Mouse (Mus musculus): ENCODE measurements around the gene Cdh24. TPM values are rescaled to one million over a fixed set of nuclear protein-coding genes. Genes with fewer than 3 reads are reported as not detected.

Cdh24 gene
- total and polyA plus RNA-seq, 2 experiments from 2014 or later: 7.6 to 49.2 TPM

DNA sequence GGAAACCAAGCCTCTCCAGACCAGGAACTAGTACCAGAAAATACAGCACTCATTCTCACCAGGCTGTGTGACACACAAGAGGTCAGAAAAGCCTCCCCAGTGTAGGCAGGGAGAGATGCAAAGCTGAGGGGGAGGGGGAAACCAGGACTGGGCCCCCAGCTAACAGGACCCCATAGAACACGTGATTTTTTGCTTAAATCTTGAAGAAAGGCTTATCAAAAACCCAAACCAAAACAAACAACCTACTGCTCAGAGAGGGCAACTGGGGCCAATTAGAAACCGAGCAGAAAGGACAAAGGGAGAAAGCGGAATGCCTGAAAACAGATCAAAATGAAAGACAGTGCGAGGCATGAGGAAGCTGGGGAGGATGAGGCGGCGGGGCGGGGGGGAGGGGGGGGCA, 11.6 kb upstream of the Cdh24 start:
- peaks cover 10% of the 10 kb centered on the region for H3K4me1 ChIP-seq (ENCODE audit: insufficient read depth, low read length)
- WGBS: 0% methylated on average over 7 of the region's 7 CpGs
- H3K4me3 ChIP-seq (ENCODE audit: low read length): peak overlapping the region; percentile 76
- no peak for TF ChIP-seq CTCF (IDR thresholded peaks at IDR 0.05; ENCODE audit: low read depth)
- H3K36me3 ChIP-seq (ENCODE audit: insufficient read depth, low read length): peaks cover 49% of the 10 kb centered on the region
- peak overlapping the region; percentile 83 for H3K27ac ChIP-seq
- H3K4me2 ChIP-seq (ENCODE audit: low read depth, low read length): peak overlapping the region; percentile 82
- DNase-seq (ENCODE audit: low spot score): no peak
- H3K9ac ChIP-seq (replicated peaks; ENCODE audit: low read length): peak overlapping the region; percentile 82
- H3K27me3 ChIP-seq (ENCODE audit: insufficient read depth, low read length): no peaks in the 10 kb centered on the region
- H3K9me3 ChIP-seq (ENCODE audit: low read length): no peaks in the 10 kb centered on the region
- no peak for ATAC-seq

DNA sequence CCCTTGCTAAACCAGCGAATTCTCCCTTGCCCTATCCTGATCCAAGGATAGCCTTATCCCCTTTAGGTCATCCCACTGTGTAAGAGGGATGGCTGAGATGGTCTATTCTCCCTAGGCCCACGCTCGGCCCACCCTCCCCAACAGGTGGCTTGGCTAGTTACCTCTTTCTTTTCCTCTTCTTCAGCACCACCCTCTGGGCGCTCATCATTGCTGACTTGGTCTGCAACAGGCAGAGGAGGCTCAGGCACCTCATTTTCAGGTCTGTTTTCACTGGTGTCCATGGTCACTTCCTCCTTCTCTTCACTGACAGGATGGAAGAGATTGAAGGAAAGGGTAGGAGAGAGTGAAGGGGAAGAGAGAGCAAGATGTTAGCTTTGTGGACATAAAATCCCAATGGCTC, 10.4 kb upstream of the Cdh24 start:
- peaks cover 10% of the 10 kb centered on the region for H3K4me1 ChIP-seq (ENCODE audit: insufficient read depth, low read length)
- no peak for TF ChIP-seq CTCF (IDR thresholded peaks at IDR 0.05; ENCODE audit: low read depth)
- no peak overlapping the region for H3K9ac ChIP-seq (replicated peaks; ENCODE audit: low read length)
- ATAC-seq (no peak), DNase-seq (ENCODE audit: low spot score) (no peak)
- WGBS: 70% methylated on average over 4 of the region's 4 CpGs
- H3K27me3 ChIP-seq (ENCODE audit: insufficient read depth, low read length): no peaks in the 10 kb centered on the region
- H3K4me2 ChIP-seq (ENCODE audit: low read depth, low read length): peak overlapping the region; percentile 82
- H3K27ac ChIP-seq: no peak overlapping the region
- no peaks in the 10 kb centered on the region for H3K9me3 ChIP-seq (ENCODE audit: low read length)
- no peak overlapping the region for H3K4me3 ChIP-seq (ENCODE audit: low read length)
- peaks cover 54% of the 10 kb centered on the region for H3K36me3 ChIP-seq (ENCODE audit: insufficient read depth, low read length)

DNA sequence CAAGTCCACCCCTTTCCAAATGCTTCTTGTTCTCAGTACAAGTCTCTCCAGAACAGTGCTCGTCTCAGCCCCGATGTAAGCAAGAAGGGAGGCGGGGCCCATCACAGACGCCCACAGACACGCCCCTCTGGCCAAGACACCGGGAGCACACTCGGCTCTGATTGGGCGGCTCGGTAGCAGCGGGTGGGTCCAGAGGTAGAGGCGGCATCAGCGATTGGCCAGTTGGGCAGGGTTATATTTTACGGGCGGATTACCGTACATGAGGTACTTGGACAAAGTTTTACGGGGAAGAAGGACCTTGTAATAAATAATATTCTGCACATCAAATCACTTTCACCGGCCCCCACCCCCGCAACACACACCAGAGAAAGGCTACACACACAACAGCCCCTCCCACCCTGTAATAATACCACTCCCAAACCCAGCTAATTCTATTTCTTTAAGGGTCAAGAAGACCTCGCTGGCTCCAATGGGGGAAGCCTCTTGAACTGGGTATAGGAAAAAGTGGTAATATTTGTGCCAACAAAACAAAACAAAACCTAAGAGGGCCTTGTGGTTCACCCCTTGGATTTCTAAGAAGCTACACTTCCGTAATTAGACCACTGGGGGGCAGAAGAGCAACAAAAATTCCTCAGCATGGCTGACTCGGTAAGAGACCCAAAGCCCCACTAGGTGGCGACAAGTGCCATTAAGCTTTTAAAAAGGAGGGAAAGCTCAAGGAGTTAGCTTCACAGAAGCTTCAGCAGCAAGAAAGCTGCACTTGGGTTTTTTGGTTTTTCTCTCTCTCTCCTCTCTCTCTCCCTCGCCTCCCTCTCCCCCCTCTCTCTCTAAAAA, 9.7 kb upstream of the Cdh24 start:
- H3K36me3 ChIP-seq (ENCODE audit: insufficient read depth, low read length): peaks cover 54% of the 10 kb centered on the region
- ATAC-seq (peak; percentile 42), DNase-seq (ENCODE audit: low spot score) (peak; percentile 97)
- TF ChIP-seq CTCF (IDR thresholded peaks at IDR 0.05; ENCODE audit: low read depth): peak; percentile 93
- H3K9ac ChIP-seq (replicated peaks; ENCODE audit: low read length): no peak overlapping the region
- no peaks in the 10 kb centered on the region for H3K9me3 ChIP-seq (ENCODE audit: low read length)
- no peak overlapping the region for H3K4me3 ChIP-seq (ENCODE audit: low read length)
- no peak overlapping the region for H3K27ac ChIP-seq
- no peak overlapping the region for H3K4me2 ChIP-seq (ENCODE audit: low read depth, low read length)
- H3K4me1 ChIP-seq (ENCODE audit: insufficient read depth, low read length): peaks cover 10% of the 10 kb centered on the region
- H3K27me3 ChIP-seq (ENCODE audit: insufficient read depth, low read length): no peaks in the 10 kb centered on the region
- WGBS: 63% methylated on average over 23 of the region's 23 CpGs

DNA sequence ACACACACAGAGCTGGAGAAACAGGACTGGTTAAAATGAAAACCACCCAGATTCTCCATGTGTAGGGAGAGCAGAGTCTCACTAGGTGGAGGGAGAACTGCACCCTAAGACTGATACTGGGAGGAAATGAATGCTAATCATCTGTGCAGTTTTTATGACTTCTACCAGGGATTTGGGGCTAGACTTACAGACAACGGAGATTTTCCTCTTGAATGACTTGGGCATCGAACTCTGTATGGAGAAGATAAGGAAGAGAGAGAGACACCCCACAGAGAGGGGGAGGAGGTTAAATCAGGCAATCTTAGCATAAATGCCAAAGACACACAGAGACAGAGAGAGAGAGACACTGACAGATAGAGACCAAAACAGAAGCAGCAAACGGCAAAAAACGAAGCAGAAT, 6.7 kb upstream of the Cdh24 start:
- ATAC-seq: no peak
- no peak overlapping the region for H3K27ac ChIP-seq
- 66% methylated on average over 4 of the region's 4 CpGs for WGBS

DNA sequence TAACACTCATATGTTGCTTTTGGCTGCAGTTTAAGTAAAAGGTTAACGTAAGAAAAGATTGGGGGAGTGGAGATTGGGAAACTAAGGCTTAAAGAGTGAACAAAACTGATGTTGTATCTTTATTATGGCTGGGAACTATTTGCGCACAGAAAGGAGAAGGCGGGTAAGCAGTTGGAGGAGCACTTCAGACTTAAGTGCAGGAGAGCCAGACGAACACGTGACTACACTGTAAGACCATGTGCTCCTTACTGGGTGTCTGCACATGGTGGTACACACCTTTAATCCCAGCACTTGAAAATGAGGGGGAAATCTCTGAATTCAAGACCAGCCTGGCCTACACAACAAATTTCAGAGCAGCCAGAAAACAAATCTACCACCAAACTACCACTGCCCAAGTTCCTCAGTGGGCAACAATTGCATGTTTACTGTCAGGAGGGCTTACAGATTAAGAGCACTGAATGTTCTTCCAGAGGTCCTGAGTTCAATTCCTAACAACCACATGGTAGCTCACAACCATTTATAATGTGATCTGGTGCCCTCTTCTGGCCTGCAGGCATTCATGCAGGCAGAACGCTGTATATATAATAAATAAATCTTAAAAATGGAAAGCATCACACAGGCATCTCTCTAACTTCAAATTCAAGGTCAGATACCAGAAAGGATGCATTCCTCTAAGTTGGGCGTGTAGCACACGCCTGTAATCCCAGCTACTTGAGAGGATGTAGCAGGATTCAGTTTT, 5.9 kb upstream of the Cdh24 start:
- Histone ChIP-seq H3K9ac (replicated peaks; ENCODE audit: low read length) (no peak overlapping the region), H3K4me3 (ENCODE audit: low read length) (no peak overlapping the region), H3K4me2 (ENCODE audit: low read depth, low read length) (no peak overlapping the region), H3K9me3 (ENCODE audit: low read length) (no peaks in the 10 kb centered on the region), H3K27me3 (ENCODE audit: insufficient read depth, low read length) (no peaks in the 10 kb centered on the region), H3K4me1 (ENCODE audit: insufficient read depth, low read length) (peaks cover under 1% of the 10 kb centered on the region), H3K36me3 (ENCODE audit: insufficient read depth, low read length) (peaks cover 87% of the 10 kb centered on the region), H3K27ac (no peak overlapping the region)
- ATAC-seq (no peak), DNase-seq (ENCODE audit: low spot score) (no peak)
- WGBS: 95% methylated on average over 8 of the region's 8 CpGs
- peak; percentile 59 for TF ChIP-seq CTCF (IDR thresholded peaks at IDR 0.05; ENCODE audit: low read depth)

More for the DNA sequence above, 6.7 kb upstream of the Cdh24 start:
- peaks cover 7% of the 10 kb centered on the region for H3K4me1 ChIP-seq (ENCODE audit: insufficient read depth, low read length)
- H3K4me2 ChIP-seq (ENCODE audit: low read depth, low read length): no peak overlapping the region
- H3K4me3 ChIP-seq (ENCODE audit: low read length): no peak overlapping the region
- no peaks in the 10 kb centered on the region for H3K9me3 ChIP-seq (ENCODE audit: low read length)
- H3K9ac ChIP-seq (replicated peaks; ENCODE audit: low read length): no peak overlapping the region
- TF ChIP-seq CTCF (IDR thresholded peaks at IDR 0.05; ENCODE audit: low read depth): no peak
- H3K36me3 ChIP-seq (ENCODE audit: insufficient read depth, low read length): peaks cover 80% of the 10 kb centered on the region
- H3K27me3 ChIP-seq (ENCODE audit: insufficient read depth, low read length): no peaks in the 10 kb centered on the region
- no peak for DNase-seq (ENCODE audit: low spot score)

DNA sequence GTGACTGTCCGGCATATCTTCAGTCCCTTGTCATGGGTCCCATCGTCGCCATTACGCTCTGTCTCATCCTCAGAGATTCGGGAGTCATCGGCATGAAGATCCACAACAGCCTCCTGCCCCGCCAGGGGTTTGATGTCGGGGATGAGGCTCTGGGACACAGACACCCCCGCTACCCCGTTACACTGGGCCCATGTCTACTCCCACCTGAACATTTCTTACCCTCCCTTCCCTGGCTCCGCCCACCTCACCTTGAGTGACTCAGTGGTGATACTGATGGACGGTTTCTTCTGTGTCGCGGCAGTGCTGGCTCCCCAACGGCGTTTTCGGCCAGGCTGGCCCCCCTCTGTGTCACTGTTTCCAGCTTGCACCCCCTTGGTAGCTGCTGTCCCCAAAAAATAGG, 5.3 kb upstream of the Cdh24 start:
- H3K4me1 ChIP-seq (ENCODE audit: insufficient read depth, low read length): no peaks in the 10 kb centered on the region

More for the DNA sequence above, 5.3 kb upstream of the Cdh24 start:
- Histone ChIP-seq H3K27me3 (ENCODE audit: insufficient read depth, low read length) (no peaks in the 10 kb centered on the region), H3K9me3 (ENCODE audit: low read length) (no peaks in the 10 kb centered on the region), H3K4me3 (ENCODE audit: low read length) (no peak overlapping the region), H3K4me2 (ENCODE audit: low read depth, low read length) (no peak overlapping the region), H3K27ac (no peak overlapping the region), H3K36me3 (ENCODE audit: insufficient read depth, low read length) (peaks cover 82% of the 10 kb centered on the region), H3K9ac (replicated peaks; ENCODE audit: low read length) (no peak overlapping the region)
- DNase-seq (ENCODE audit: low spot score) (no peak), ATAC-seq (no peak)
- TF ChIP-seq CTCF (IDR thresholded peaks at IDR 0.05; ENCODE audit: low read depth): no peak
- 96% methylated on average over 17 of the region's 17 CpGs for WGBS
